Mouse (Mus musculus): ENCODE measurements at regions not wholly inside any gene's neighbourhood (a gene's known extent, or its start where the extent isn't known, plus 50 kb on each side); places are given as distances from the start of the nearest gene placed in this dataset.

DNA sequence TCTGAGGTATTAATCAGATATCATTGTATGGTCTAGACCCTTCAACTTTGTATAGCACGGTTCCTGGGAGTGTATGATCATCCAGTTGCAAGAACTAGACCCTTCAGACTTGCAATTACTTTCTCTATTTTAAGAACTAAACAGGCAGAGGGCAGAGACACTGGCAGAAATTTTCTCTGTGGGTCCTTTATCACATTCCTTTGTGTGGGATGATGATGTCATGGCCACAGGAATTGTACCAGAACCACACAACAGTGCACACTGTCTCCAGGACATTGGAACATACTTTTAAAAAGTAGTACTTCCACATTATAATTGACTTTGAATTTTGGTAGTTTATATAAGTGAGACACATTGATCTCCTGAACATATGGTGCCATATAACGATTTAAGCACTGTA lies 674.2 kb downstream of the Rfpl4b start:
- no peak for DNase-seq

DNA sequence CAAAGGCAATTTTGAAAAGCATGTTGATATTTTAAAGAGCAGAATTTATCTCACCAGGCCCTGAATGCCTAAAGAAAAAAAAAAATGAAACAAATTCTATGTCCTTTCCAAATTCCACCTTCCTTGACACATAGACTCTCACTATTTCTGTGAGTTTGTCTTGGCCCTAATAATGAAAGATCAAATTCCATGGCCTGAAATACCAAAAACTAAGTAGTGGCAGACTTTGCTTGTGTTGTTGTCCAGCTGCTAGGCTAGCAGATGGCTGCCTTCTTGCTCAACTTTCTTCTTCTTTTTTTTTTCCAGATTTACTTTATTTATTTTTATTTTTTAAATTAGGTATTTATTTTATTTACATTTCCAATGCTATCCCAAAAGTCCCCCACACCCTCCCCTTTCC lies 682.4 kb downstream of the Rfpl4b start:
- no peak for DNase-seq

DNA sequence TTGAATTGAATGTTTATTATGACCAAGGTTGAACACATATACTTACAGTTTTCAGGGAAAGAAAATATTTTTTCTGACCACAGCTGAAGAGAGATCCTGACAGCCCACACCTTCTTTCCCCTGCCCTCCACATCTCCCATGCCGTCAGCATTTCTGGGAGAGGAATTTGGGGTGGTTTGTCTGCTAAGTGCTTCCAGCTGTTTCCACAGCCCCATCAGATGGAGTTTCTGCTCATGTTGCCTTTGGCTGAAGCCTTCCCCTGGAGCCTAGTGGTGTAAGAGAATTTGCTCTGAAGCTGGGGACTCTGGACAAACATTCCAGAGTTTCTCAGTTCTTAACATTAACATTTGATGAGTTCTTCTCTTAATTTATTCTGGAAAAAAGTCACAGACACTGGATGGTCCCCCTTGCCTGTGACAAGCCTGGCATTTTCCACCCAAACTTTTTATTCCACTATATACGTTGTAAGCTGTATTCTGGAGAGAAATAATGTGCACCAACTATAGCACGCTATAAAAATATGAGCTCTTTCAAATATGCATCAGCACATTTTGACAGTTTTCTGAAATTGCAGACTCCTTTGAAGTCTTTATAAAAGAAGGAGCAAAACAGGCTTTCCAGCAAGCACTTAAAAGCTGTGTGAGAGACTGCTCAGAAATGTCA lies 699.5 kb downstream of the Rfpl4b start:
- no peak for DNase-seq

DNA sequence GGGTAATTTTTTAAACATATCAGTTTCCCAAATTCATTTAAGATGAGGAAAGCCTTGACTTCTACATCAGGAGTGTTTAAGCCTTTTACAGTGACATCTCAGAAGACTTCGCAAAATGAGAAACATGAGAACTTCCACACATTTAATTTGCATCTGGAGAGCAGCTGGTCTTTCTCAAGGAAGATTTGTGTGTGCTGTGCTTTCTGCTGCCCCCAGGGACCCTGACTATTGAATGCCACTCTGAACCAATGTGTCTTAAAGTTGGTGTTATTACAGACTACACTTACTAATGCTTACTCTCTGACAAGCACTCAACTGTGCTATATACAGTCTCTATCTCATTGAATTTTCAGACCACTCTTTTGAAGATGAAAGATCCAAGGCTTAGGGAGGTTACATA lies 703.0 kb downstream of the Rfpl4b start:
- no peak for DNase-seq

DNA sequence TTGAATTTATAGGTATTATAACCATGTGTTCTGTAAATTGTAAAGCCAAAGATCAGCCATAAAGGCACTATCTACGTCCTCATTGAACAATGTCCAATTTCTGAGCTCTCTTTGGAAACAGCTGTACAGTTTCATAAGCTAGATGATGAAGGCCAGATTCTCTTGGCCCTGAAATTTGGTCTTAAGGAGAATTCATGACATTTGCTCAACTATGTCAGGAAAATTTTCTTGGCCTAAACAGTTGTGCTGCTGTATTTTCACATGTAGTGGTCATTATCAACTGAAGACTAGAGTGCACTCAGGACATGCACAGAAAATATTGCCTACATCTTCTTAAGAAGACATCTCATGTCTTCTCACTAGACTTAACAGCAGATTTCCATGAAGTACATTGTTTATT lies 705.1 kb downstream of the Rfpl4b start:
- no peak for DNase-seq

DNA sequence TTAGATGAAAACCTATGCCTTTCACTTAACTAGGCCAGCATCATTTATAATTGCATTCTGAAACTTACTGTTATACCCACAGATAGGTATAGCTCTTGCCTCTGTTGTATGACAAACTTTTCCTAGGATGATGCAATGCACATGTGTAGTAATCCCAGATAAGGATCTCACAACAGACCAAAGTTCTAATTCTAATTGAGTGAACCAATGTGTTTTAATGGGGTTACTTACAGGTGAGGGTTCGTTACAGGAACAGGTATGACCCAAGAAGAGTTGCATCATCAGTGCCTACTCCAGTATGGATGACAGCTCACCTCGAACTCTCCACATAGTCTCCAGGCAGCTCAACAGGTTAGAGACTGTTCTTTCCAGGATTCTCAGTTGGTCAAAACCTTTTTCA lies 707.4 kb downstream of the Rfpl4b start:
- DNase-seq: no peak

DNA sequence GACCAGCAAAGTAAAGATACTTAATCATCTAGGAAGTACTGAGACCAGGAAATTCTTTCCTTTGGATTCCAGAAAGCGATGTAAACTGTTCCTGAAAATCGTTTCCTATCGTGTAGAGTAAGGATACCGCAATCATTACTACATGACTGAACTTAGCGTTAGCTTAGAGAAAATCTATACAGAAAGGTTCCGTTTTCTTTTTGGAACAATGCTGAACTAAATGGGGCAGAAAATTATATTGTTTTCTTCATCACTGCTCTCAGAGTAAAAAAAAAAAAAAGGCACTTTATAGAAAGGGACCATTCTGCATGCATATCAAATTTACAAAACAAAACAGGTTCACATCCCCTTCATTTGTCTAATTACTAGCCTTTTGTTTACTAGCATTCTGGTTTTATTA lies 713.0 kb downstream of the Rfpl4b start:
- DNase-seq: no peak

DNA sequence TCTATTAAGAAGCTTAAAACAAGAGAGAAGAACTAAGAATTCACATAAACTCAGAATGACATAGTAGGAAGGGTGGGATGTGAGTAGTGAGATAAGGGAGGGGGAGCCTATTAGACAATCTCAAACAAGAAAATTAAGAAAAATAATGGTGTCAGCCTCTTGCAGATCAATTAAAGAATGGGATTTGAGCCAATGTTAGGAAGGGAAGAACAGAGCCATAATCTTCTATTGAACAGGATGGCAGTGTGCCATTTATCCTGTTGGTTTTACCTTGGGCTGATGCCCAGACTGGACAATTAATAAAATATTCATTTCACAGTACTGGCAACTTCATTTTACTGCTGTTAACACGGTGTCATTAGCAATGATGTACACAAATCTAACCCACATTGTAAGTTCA lies 718.0 kb downstream of the Rfpl4b start:
- DNase-seq: peak; percentile 67 to 74

DNA sequence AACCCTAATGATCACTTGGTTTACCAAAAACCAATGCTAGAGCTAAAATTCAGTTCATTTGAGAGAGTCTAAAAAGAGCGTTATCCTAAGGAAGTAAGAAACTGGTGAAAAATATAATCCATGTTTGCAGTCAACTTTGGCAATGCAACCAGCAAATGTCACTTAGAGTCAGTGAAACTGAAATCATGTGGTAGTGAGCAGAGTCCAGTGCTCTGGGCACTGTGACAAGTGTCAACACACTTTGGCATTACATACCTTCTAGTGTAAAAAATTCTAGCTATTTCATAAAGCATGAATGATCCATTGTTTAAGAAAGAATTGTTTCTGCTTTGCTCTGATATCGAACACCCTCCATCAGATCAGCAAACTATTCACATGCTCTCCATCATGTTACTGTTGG lies 743.1 kb downstream of the Rfpl4b start:
- peak; percentile 11 to 32 for DNase-seq

DNA sequence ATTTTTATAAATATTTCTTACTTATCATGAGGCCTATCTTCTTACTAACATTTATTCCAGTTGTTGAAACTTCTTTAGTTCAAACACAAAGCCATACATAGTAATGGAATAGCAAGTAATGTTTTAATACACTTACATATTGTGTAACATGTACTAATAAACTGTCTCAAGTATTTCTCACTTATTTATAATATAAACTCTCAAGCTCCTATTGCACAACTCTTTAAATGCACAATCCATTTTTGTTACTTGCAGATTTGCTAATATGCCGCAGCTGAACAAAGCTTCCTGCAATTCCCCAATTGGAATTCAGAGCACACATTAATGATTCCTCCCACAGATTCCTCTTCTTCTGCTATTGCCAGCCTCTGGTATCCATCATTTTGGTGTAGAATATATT lies 749.2 kb downstream of the Rfpl4b start:
- no peak for DNase-seq

DNA sequence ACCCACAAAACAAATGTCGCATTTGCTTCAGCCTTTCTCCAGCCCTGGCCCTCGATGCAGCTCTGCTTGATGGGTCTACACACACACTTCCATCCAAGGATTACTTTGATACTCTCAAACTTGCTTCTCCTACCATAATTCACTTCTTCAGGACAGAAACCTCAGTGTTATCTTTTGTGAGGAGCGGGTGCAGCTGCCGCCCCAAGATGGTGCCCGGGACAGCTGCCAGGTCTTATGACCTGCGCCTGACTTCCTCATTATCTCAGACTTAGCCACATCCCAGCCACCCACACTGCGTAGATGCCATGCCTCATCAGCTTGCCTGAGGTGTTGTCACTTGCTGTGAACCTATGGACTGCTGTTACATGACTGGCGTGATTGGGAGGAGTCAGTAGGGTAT lies 762.5 kb downstream of the Rfpl4b start:
- DNase-seq: peak in 1 of 2 experiments; percentile 17

DNA sequence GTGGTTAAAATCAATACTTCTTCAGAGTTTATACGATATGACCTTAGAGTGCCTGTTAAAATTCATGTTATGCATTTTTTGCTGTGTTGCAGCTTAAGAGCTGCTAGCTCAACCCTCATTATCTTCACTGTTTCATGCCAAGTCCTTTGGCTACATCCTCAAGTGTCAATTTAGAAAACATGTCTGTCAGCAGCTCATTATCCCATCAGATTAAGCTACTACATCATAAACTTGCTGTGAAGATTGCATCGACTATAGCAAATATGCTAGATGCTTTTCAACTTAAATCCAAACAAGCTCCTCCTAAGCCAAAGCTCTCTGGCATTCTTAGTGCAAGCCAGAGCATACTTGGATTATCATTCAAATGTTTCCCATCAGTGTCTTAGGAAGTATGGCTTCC lies 811.1 kb downstream of the Rfpl4b start:
- no peak for DNase-seq

DNA sequence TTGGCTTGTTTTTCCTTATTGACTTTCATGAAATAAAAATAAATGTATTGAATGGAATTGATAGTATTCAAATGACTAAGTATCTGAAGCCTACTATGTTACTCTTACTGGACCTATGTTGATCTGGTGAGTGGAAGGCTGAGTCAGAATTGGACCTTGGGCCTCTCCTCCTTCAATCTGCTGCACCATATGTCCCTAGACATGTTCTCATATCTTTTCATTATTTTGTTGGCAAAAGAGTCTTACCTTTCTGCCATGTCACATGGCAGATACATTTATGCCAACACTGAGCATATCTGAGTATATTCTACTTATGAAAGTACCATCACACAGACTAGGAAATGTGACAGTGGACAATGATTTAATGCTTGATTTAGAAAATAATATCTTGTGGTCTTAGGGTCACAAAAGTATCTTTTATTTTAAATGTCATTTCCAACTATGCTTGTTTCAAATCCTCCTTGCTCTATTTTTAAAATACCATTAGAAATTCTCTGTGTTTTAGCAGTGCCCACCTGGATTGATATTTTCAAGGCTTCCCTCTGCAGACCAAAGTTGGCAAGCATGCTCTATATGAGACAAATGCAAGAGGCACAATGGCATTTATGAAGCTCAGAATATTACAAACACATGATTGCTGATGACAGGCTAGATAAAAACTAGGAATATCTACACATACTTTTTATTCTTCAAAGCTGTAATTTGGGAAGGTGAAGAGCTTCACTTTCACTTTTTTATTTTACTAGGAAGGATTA lies 825.7 kb downstream of the Rfpl4b start:
- DNase-seq: peak; percentile 43 to 77

DNA sequence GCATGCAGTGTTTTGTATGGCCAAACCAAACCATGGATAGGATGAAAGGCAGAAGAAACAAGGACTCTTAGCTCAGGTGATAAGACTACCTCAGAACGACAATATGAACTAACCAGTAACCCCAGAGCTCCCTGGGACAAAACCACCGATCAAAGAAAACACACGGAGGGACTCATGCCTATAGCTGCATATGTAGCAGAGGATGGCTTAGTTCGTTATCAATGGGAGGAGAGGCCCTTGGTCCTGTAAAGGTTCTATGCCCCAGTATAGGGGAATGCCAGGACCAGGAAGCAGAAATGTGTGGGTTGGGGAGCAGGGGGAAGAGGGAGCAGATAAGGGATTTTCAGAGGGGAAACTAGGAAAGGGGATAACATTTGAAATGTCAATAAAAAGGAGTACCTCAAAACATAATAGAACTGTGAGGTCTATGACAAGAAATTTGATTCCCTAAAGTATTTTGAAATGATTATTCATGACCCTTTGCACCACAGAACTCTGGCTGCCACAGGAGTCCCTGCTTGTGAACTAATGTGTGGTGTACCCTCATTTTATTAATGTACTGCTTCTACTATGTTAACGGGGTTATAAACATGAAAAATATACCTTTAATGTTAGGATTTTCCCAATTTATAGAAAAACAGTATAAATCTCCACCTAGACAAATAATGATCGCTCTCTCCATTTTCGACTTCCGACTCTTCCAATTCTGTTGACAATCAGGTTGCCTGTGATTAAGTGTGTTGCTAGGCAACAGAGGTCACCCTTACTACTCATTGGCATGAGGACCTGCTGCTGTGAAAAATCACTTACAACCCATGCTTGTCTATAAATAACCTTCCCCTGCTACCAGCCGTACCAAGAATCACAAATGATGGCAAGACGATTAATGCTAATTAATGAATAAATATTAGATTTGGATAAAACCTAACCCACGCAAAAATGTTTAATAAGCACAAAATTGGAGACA lies 833.0 kb downstream of the Rfpl4b start:
- peak in 1 of 2 experiments; percentile 47 for DNase-seq

DNA sequence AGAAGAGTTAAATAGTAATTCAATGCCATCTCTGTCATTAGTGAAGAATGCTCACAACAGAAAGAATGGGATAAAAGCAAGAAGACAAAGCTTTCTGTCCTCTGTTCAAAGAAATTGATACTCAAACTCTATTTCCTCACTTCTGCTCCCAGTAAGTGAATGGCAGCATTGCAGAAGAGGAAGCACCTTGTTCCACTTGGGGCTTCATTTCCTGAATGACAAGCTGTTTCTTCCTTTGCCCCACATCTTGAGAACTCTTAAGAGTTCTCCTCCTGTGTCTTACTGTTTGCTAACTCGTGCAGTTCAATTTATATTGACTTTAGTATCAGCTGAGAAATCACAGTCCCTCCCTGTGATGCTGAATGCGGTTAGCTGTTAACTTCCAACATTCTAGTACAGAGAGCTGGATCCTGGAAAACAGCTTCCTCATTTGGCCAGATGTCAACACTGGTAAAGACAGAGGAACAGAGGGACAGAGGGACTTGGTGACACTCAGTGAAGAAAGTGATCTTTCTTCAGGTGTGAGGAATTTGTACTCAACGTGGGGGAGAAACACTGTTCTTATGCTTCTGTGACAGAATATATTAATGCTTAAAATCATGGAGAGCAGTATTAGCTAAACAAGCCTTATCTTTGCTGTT lies 840.3 kb upstream of the Marcks start:
- no peak for DNase-seq

DNA sequence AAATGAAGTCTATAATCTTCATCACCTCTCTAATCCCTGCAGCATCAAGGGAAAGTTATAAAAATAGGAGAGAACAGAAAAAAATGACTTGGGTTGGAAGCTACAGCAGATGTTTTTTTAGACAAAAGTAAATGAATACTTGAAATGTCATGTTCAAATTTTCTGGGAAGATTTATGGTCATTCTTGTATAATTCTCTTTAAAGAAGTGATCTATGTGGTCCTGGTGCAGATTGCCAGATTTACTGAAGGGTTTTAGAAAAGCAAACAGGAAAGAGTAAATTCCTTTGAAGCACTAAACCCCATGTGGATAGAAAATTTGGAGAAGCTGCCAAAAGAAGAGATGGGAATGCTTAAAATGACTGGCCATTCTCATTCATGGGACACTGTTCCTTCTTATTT lies 821.3 kb upstream of the Marcks start:
- no peak for DNase-seq

DNA sequence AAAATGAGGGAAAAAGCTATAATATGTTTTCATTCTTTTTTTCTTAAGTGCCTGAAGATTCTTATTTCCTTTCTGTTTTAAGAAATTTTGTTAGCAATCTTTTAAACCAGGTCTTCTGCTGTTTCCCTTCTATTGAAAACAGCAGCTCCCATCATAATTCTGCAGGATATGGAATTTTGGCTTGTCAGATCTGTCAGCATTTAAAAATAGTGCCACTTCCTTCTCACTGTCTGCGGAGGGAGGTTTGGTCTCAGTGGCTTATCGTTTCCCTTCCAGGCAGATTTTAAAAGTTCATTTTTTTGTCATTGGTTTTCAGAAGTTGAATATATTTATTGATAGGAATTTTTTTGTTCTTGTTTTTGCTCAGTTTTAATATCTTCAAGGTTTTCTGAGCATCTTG lies 776.1 kb upstream of the Marcks start:
- no peak for DNase-seq

DNA sequence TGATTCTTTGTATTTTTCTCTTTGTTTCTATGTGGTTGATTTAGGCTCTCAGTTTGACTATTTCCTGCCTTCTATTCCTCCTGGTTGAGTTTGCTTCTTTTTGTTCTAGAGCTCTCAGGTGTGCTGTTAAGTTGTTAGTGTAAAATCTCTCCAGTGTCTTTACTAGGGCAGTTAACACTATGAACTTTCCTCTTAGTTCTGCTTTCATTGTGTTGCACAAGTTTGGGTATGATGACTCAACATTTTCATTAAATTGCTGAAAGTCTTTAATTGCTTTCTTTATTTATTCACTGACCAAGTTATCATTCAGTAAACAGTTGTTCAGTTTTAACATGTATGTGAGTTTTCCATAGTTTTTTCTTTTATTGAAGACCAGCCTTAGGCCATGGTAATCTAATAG lies 772.9 kb upstream of the Marcks start:
- DNase-seq: no peak

DNA sequence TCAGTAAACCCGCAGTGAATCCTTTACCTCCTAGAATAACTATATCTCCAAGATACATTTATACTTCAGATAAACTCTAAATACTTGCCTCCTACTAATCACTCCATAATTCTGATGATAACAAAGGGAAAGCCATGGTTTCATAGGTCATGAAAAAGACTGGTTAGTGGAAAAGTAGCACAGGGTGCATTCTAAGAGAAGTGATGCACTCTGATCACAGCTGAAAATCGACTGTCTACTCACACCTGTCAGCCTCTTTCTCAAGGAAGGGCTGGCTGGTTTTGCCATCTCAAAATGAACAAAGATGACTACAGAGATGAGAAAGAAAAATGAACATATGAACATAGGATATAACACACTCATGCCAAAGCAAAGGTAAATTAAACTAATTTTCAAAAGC lies 769.6 kb upstream of the Marcks start:
- DNase-seq: peak; percentile 9 to 58

DNA sequence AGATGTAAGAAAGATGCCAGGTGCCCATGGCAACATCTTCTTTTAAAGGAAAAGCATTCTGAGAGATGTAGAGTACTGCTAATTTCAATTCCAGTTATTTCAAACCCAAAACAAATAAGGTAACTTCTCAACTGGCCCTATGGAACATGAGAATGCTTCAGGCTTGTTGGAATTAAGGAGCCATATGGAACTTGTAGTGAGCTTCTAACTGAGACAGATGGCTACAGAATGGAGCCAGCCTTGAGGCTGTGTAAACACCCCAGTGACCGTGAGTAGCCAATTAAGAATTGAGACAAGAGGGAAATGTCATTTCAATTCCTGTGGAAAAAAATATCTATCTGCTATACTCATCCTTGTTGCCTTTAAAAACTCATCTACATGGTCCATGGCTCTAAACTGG lies 769.0 kb upstream of the Marcks start:
- DNase-seq: peak; percentile 62 to 81

DNA sequence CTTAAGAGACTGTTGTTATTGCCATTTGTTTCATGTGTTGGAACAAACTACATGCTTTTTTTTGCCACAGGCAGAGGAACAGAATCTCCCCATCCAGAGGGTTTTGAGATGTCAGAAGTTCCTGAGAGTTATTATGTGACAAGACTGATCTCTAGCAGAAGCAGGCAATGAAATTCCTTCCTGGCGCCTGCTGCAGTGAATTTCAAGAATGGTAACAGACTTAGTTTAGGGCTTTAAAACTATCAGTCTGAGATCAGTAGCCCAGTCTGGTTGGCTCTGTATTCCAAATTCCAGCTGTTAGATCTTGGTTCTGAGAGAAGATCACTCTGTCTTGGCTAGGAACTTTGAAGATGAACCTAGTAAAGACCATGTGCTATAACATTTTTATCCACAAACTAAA lies 749.2 kb upstream of the Marcks start:
- no peak for DNase-seq

DNA sequence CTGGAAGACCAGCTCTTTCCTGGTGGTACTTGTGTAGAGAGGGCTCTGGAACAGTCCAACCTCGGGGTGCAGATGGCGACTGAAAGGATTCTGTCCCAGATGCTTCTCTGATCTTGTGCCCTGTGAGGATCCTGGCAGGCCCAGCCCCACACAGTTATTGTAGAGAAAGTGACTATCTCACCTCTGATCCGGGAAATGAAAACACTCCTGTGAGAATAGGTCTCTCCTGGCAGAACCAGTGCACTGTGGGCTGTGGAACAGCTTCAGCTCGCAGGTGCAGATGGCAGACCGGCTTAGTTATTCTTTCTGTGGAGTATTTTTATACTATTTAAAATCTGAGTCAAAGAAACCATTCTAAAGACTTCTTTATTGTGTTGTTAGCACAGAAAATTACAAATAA lies 742.1 kb upstream of the Marcks start:
- peak; percentile 4 to 29 for DNase-seq

DNA sequence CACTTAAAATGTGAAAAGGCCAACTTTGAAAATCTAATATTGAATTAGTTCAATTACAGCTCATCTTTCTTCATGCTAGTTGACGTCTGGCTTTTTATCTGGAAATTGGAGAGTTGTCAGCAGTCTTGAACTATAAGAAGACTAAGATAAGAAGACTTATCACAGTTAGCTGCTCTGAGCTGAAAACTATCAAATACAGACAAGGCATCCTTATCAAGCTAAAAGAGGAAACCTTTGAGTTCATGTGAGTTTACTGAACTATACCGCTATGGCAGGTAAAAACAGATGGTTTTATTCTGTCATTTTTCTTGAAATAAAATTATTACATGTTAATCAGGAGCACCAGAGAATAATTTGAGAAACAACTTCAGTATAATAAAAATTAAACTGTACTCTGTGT lies 735.2 kb upstream of the Marcks start:
- no peak for DNase-seq

Data from cerebellum, postnatal 14 days (tissue).